Mouse (Mus musculus) limb, embryonic 13.5 days (tissue): ENCODE results near the gene Rho. TPM values are rescaled to one million over a fixed set of nuclear protein-coding genes. Genes with fewer than 3 reads are reported as not detected.

Source experiments
- ATAC-seq: fragments of 200-750 bp; cut with Nextera tagmentation; 2 replicates; pipeline ENCODE4 v1.8.0; 2017; ENCODE audit warnings: low read depth, moderate number of reproducible peaks, moderate TSS enrichment; ENCODE audit not compliant: low FRiP score
- H3K27ac ChIP-seq: fragments of 300-500 bp; sonication (generic); 2 replicates; pipeline ENCODE4 v1.5.1; 2015; ENCODE audit warnings: inconsistent platforms, mild to moderate bottlenecking, moderate library complexity
- H3K27me3 ChIP-seq: fragments of 300-500 bp; sonication (generic); 2 replicates; pipeline ENCODE4 v1.6.1; 2015; ENCODE audit warnings: mild to moderate bottlenecking, inconsistent platforms
- H3K36me3 ChIP-seq: fragments of 300-500 bp; sonication (generic); 2 replicates; pipeline ENCODE4 v1.6.1; 2015; ENCODE audit warnings: inconsistent platforms, mild to moderate bottlenecking, moderate library complexity
- H3K4me1 ChIP-seq: fragments of 300-500 bp; sonication (generic); 2 replicates; pipeline ENCODE4 v1.6.1; 2015; ENCODE audit warnings: inconsistent platforms
- H3K4me2 ChIP-seq: fragments of 300-500 bp; sonication (generic); replicated peaks from 2 replicates; pipeline ENCODE4 v1.6.1; 2015; ENCODE audit warnings: inconsistent platforms, mild to moderate bottlenecking, moderate library complexity
- H3K4me3 ChIP-seq: fragments of 300-500 bp; sonication (generic); 2 replicates; pipeline ENCODE4 v1.5.1; 2015; ENCODE audit warnings: moderate library complexity, mild to moderate bottlenecking, inconsistent platforms
- H3K9ac ChIP-seq: fragments of 300-500 bp; sonication (generic); 2 replicates; pipeline ENCODE4 v1.6.1; 2015; ENCODE audit warnings: mild to moderate bottlenecking, inconsistent platforms
- H3K9me3 ChIP-seq: fragments of 300-500 bp; sonication (generic); 2 replicates; pipeline ENCODE4 v1.6.1; 2016; ENCODE audit warnings: inconsistent platforms
- whole genome bisulfite sequencing: fragments of 180-500 bp; shearing (Covaris S2); methylation state at CpG from one replicate; pipeline ENCODE4 v1.1.7; 2015; 5-methylcytosine and 5-hydroxymethylcytosine counted together
- polyA plus RNA-seq: library from polyadenylated mRNA; unstranded; fragments of >200 nt; fragmentation: Nextera tagmentation; extraction: Ambion mirVana; gene quantifications from 2 replicates; pipeline ENCODE4 v1.2.1, GENCODE M21; 2015

Rho gene
- polyA plus RNA-seq, 1 experiment from 2014 or later = 0.20 TPM

- Histone ChIP-seq H3K9ac (0 out of 2 replicates have a peak overlapping the region, but pooled peaks have one; percentile 35), H3K4me1 (peaks cover 50% of the 10 kb centered on the region), H3K4me2 (peak overlapping the region; percentile 39), H3K9me3 (no peaks in the 10 kb centered on the region), H3K27ac (no peak overlapping the region; the same call in 1 of the 2 replicates), H3K27me3 (peaks cover 17% of the 10 kb centered on the region), H3K4me3 (no peak overlapping the region), H3K36me3 (no peaks in the 10 kb centered on the region)
- WGBS = 52% methylated on average over 9 of the region's 9 CpGs
- no peak for ATAC-seq
Observed at GRCm38 (mm10) chr6:115985622-115986021, 54.1 kb downstream of the Rho start.

- Histone ChIP-seq H3K27ac (no peak overlapping the region; the same call in 1 of the 2 replicates), H3K36me3 (no peaks in the 10 kb centered on the region), H3K27me3 (peaks cover 27% of the 10 kb centered on the region), H3K4me1 (peaks cover 57% of the 10 kb centered on the region), H3K4me2 (peak overlapping the region; percentile 39), H3K9ac (peak overlapping the region; percentile 57; the same call in 1 of the 2 replicates), H3K9me3 (no peaks in the 10 kb centered on the region), H3K4me3 (no peak overlapping the region)
- 0 out of 2 replicates have a peak, but pooled peaks have one; percentile 10 for ATAC-seq
- 36% methylated on average over 12 of the region's 12 CpGs for WGBS
Observed at GRCm38 (mm10) chr6:115986472-115987095, 55.0 kb downstream of the Rho start.

GRCm38 (mm10) chr6:115987096-115987747 is 55.7 kb downstream of the Rho start:
- H3K4me2 ChIP-seq = peak overlapping the region; percentile 39
- no peak overlapping the region for H3K27ac ChIP-seq
- no peaks in the 10 kb centered on the region for H3K9me3 ChIP-seq
- peak overlapping the region; percentile 57; the same call in 1 of the 2 replicates for H3K9ac ChIP-seq
- no peaks in the 10 kb centered on the region for H3K36me3 ChIP-seq
- no peak overlapping the region for H3K4me3 ChIP-seq
- WGBS = 42% methylated on average over 9 of the region's 9 CpGs
- peaks cover 62% of the 10 kb centered on the region for H3K4me1 ChIP-seq
- ATAC-seq = no peak
- H3K27me3 ChIP-seq = peaks cover 33% of the 10 kb centered on the region

- Histone ChIP-seq H3K9me3 (no peaks in the 10 kb centered on the region), H3K4me3 (no peak overlapping the region), H3K27ac (no peak overlapping the region), H3K4me1 (peaks cover 62% of the 10 kb centered on the region), H3K9ac (peak overlapping the region; percentile 19; the same call in 1 of the 2 replicates), H3K27me3 (peaks cover 51% of the 10 kb centered on the region), H3K4me2 (peak overlapping the region; percentile 27), H3K36me3 (no peaks in the 10 kb centered on the region)
- ATAC-seq = no peak
- 74% methylated on average over 5 of the region's 5 CpGs for WGBS
Observed at GRCm38 (mm10) chr6:115989032-115989431, 57.5 kb downstream of the Rho start.

GRCm38 (mm10) chr6:115989607-115990006 is 58.1 kb downstream of the Rho start:
- Histone ChIP-seq H3K9ac (no peak overlapping the region), H3K36me3 (no peaks in the 10 kb centered on the region), H3K27ac (no peak overlapping the region), H3K27me3 (peaks cover 56% of the 10 kb centered on the region), H3K4me3 (no peak overlapping the region), H3K4me2 (peak overlapping the region; percentile 27), H3K9me3 (no peaks in the 10 kb centered on the region), H3K4me1 (peaks cover 66% of the 10 kb centered on the region)
- ATAC-seq = no peak
- 75% methylated on average over 4 of the region's 4 CpGs for WGBS

Other genes with a start within 250 kb of the Rho start
- 2.6 and 3.4 TPM in 2 replicates for gene Tmem40, start 169.3 kb upstream of the Rho start, polyA plus RNA-seq
- 48.1 and 56.8 TPM in 2 replicates for gene Cand2, start 157.2 kb upstream of the Rho start, polyA plus RNA-seq
- 2,055 and 2,057 TPM in 2 replicates for gene Rpl32, start 123.0 kb upstream of the Rho start, polyA plus RNA-seq
- 0.41 and 0.54 TPM in 2 replicates for gene Efcab12, start 93.3 kb upstream of the Rho start, polyA plus RNA-seq
- gene Mbd4, start 78.4 kb upstream of the Rho start, polyA plus RNA-seq = 23.6 and 27.7 TPM in 2 replicates
- gene Ift122, start 78.3 kb upstream of the Rho start, polyA plus RNA-seq = 25.8 and 27.9 TPM in 2 replicates
- gene H1foo, start 13.2 kb downstream of the Rho start, polyA plus RNA-seq = not detected in 2 replicates
- 27.6 and 30.0 TPM in 2 replicates for gene Plxnd1, start 63.3 kb downstream of the Rho start, polyA plus RNA-seq